Mouse (Mus musculus) limb, embryonic 15.5 days (tissue): ENCODE measurements around the gene Sema3e. TPM values are rescaled to one million over a fixed set of nuclear protein-coding genes. Genes with fewer than 3 reads are reported as not detected.

Source experiments
- ATAC-seq: fragments of 200-750 bp; cut with Nextera tagmentation; 2 replicates; pipeline ENCODE4 v1.8.0; 2017; ENCODE audit warnings: low read depth, moderate TSS enrichment; ENCODE audit not compliant: insufficient number of reproducible peaks, low FRiP score, low TSS enrichment
- H3K27ac ChIP-seq: fragments of 300-500 bp; sonication (generic); 2 replicates; pipeline ENCODE4 v1.5.1; 2015; ENCODE audit warnings: moderate library complexity, mild to moderate bottlenecking, inconsistent platforms
- H3K27me3 ChIP-seq: fragments of 300-500 bp; sonication (generic); 2 replicates; pipeline ENCODE4 v1.6.1; 2015; ENCODE audit warnings: inconsistent platforms
- H3K36me3 ChIP-seq: fragments of 300-500 bp; sonication (generic); 2 replicates; pipeline ENCODE4 v1.6.1; 2015; ENCODE audit warnings: inconsistent platforms
- H3K4me1 ChIP-seq: fragments of 300-500 bp; sonication (generic); 2 replicates; pipeline ENCODE4 v1.6.1; 2015; ENCODE audit warnings: inconsistent platforms
- H3K4me2 ChIP-seq: fragments of 300-500 bp; sonication (generic); 2 replicates; pipeline ENCODE4 v1.6.1; 2015; ENCODE audit warnings: mild to moderate bottlenecking, inconsistent platforms
- H3K4me3 ChIP-seq: fragments of 300-500 bp; sonication (generic); 2 replicates; pipeline ENCODE4 v1.5.1; 2015; ENCODE audit warnings: mild to moderate bottlenecking, inconsistent platforms
- H3K9ac ChIP-seq: fragments of 300-500 bp; sonication (generic); 2 replicates; pipeline ENCODE4 v1.6.1; 2015; ENCODE audit warnings: inconsistent platforms
- H3K9me3 ChIP-seq: fragments of 300-500 bp; sonication (generic); 2 replicates; pipeline ENCODE4 v1.6.1; 2016; ENCODE audit warnings: inconsistent platforms
- WGBS: fragments of 180-500 bp; shearing (Covaris S2); methylation state at CpG from one replicate; pipeline ENCODE4 v1.1.7; 2015; 5-methylcytosine and 5-hydroxymethylcytosine counted together
- polyA plus RNA-seq: library from polyadenylated mRNA; unstranded; fragments of >200 nt; fragmentation: Nextera tagmentation; extraction: Ambion mirVana; gene quantifications from 2 replicates; pipeline ENCODE4 v1.2.1, GENCODE M21; 2015

Sema3e gene
- polyA plus RNA-seq, 1 experiment from 2014 or later = 6.6 TPM

GRCm38 (mm10) chr5:14089875-14090608 is 65.0 kb downstream of the Sema3e start:
- Histone ChIP-seq H3K9me3 (no peaks in the 10 kb centered on the region), H3K4me1 (peaks cover 9% of the 10 kb centered on the region; the same call in 1 of the 2 replicates), H3K27me3 (no peaks in the 10 kb centered on the region), H3K36me3 (no peaks in the 10 kb centered on the region), H3K4me2 (no peak overlapping the region), H3K9ac (no peak overlapping the region), H3K4me3 (no peak overlapping the region), H3K27ac (no peak overlapping the region)
- WGBS = 36% methylated on average over 9 of the region's 9 CpGs
- no peak for ATAC-seq

GRCm38 (mm10) chr5:14090609-14090969 is 65.5 kb downstream of the Sema3e start:
- H3K27ac ChIP-seq = no peak overlapping the region
- ATAC-seq = no peak
- H3K36me3 ChIP-seq = no peaks in the 10 kb centered on the region
- whole genome bisulfite sequencing = 48% methylated on average over 4 of the region's 4 CpGs
- no peaks in the 10 kb centered on the region for H3K27me3 ChIP-seq
- no peaks in the 10 kb centered on the region for H3K9me3 ChIP-seq
- no peak overlapping the region for H3K4me2 ChIP-seq
- no peak overlapping the region for H3K4me3 ChIP-seq
- no peak overlapping the region for H3K9ac ChIP-seq
- H3K4me1 ChIP-seq = peaks cover 9% of the 10 kb centered on the region; the same call in 1 of the 2 replicates

- no peaks in the 10 kb centered on the region for H3K27me3 ChIP-seq
- H3K9me3 ChIP-seq = no peaks in the 10 kb centered on the region
- H3K4me2 ChIP-seq = peak overlapping the region; percentile 19
- no peak overlapping the region for H3K9ac ChIP-seq
- H3K27ac ChIP-seq = peak overlapping the region; percentile 23; the same call in 1 of the 2 replicates
- H3K36me3 ChIP-seq = no peaks in the 10 kb centered on the region
- H3K4me1 ChIP-seq = peaks cover 9% of the 10 kb centered on the region; the same call in 1 of the 2 replicates
- WGBS = 39% methylated on average over 14 of the region's 14 CpGs
- peak overlapping the region; percentile 3; the same call in 1 of the 2 replicates for H3K4me3 ChIP-seq
- ATAC-seq = no peak
Observed at GRCm38 (mm10) chr5:14092262-14092776, 67.2 kb downstream of the Sema3e start.

GRCm38 (mm10) chr5:14096196-14096595 is 71.1 kb downstream of the Sema3e start:
- peaks cover 7% of the 10 kb centered on the region; the same call in 1 of the 2 replicates for H3K4me1 ChIP-seq
- no peaks in the 10 kb centered on the region for H3K36me3 ChIP-seq
- no peaks in the 10 kb centered on the region for H3K27me3 ChIP-seq
- 96% methylated on average over 1 of the region's 1 CpGs for WGBS
- no peak overlapping the region for H3K9ac ChIP-seq
- H3K4me2 ChIP-seq = no peak overlapping the region
- ATAC-seq = no peak
- no peak overlapping the region for H3K4me3 ChIP-seq
- H3K9me3 ChIP-seq = no peaks in the 10 kb centered on the region
- H3K27ac ChIP-seq = no peak overlapping the region

- Histone ChIP-seq H3K9me3 (no peaks in the 10 kb centered on the region), H3K9ac (no peak overlapping the region), H3K4me1 (no peaks in the 10 kb centered on the region), H3K27ac (no peak overlapping the region), H3K27me3 (no peaks in the 10 kb centered on the region), H3K36me3 (no peaks in the 10 kb centered on the region), H3K4me2 (no peak overlapping the region), H3K4me3 (no peak overlapping the region)
- WGBS = 82% methylated on average over 3 of the region's 3 CpGs
- no peak for ATAC-seq
Observed at GRCm38 (mm10) chr5:14098677-14099076, 73.6 kb downstream of the Sema3e start.

GRCm38 (mm10) chr5:14107365-14107764 is 82.3 kb downstream of the Sema3e start:
- no peak overlapping the region for H3K9ac ChIP-seq
- no peaks in the 10 kb centered on the region for H3K9me3 ChIP-seq
- no peaks in the 10 kb centered on the region for H3K4me1 ChIP-seq
- no peak overlapping the region for H3K4me2 ChIP-seq
- no peak overlapping the region for H3K27ac ChIP-seq
- no peaks in the 10 kb centered on the region for H3K36me3 ChIP-seq
- no peak overlapping the region for H3K4me3 ChIP-seq
- WGBS = 78% methylated on average over 4 of the region's 4 CpGs
- H3K27me3 ChIP-seq = no peaks in the 10 kb centered on the region
- no peak for ATAC-seq

- no peaks in the 10 kb centered on the region for H3K4me1 ChIP-seq
- no peak overlapping the region for H3K27ac ChIP-seq
- H3K27me3 ChIP-seq = no peaks in the 10 kb centered on the region
- no peaks in the 10 kb centered on the region for H3K9me3 ChIP-seq
- no peaks in the 10 kb centered on the region for H3K36me3 ChIP-seq
- WGBS = 90% methylated on average over 4 of the region's 4 CpGs
- no peak overlapping the region for H3K4me2 ChIP-seq
- no peak overlapping the region for H3K4me3 ChIP-seq
- ATAC-seq = no peak
- no peak overlapping the region for H3K9ac ChIP-seq
Observed at GRCm38 (mm10) chr5:14109001-14109400, 83.9 kb downstream of the Sema3e start.

GRCm38 (mm10) chr5:14111401-14111800 is 86.3 kb downstream of the Sema3e start:
- H3K36me3 ChIP-seq = no peaks in the 10 kb centered on the region
- no peak for ATAC-seq
- H3K4me3 ChIP-seq = no peak overlapping the region
- 57% methylated on average over 4 of the region's 4 CpGs for WGBS
- H3K4me2 ChIP-seq = no peak overlapping the region
- no peak overlapping the region for H3K27ac ChIP-seq
- H3K27me3 ChIP-seq = no peaks in the 10 kb centered on the region
- H3K4me1 ChIP-seq = no peaks in the 10 kb centered on the region
- no peak overlapping the region for H3K9ac ChIP-seq
- no peaks in the 10 kb centered on the region for H3K9me3 ChIP-seq

- Histone ChIP-seq H3K4me3 (no peak overlapping the region), H3K27me3 (no peaks in the 10 kb centered on the region), H3K36me3 (no peaks in the 10 kb centered on the region), H3K9ac (no peak overlapping the region), H3K9me3 (no peaks in the 10 kb centered on the region), H3K27ac (no peak overlapping the region), H3K4me2 (no peak overlapping the region), H3K4me1 (no peaks in the 10 kb centered on the region)
- no peak for ATAC-seq
- WGBS = 54% methylated on average over 5 of the region's 5 CpGs
Observed at GRCm38 (mm10) chr5:14121902-14122301, 96.8 kb downstream of the Sema3e start.

GRCm38 (mm10) chr5:14126591-14126990 is 101.5 kb downstream of the Sema3e start:
- no peak overlapping the region for H3K4me3 ChIP-seq
- H3K9me3 ChIP-seq = no peaks in the 10 kb centered on the region
- H3K36me3 ChIP-seq = no peaks in the 10 kb centered on the region
- H3K4me2 ChIP-seq = no peak overlapping the region
- H3K9ac ChIP-seq = no peak overlapping the region
- no peaks in the 10 kb centered on the region for H3K4me1 ChIP-seq
- WGBS = 40% methylated on average over 1 of the region's 1 CpGs
- no peak for ATAC-seq
- no peak overlapping the region for H3K27ac ChIP-seq
- H3K27me3 ChIP-seq = no peaks in the 10 kb centered on the region

- 37% methylated on average over 8 of the region's 8 CpGs for WGBS
- ATAC-seq = no peak
- H3K27ac ChIP-seq = no peak overlapping the region
- no peaks in the 10 kb centered on the region for H3K27me3 ChIP-seq
- no peaks in the 10 kb centered on the region for H3K36me3 ChIP-seq
- H3K4me2 ChIP-seq = no peak overlapping the region
- H3K4me3 ChIP-seq = no peak overlapping the region
- no peak overlapping the region for H3K9ac ChIP-seq
- H3K4me1 ChIP-seq = no peaks in the 10 kb centered on the region
- H3K9me3 ChIP-seq = no peaks in the 10 kb centered on the region
Observed at GRCm38 (mm10) chr5:14135929-14136328, 110.9 kb downstream of the Sema3e start.

- no peak overlapping the region for H3K27ac ChIP-seq
- H3K9ac ChIP-seq = no peak overlapping the region
- 91% methylated on average over 1 of the region's 1 CpGs for whole genome bisulfite sequencing
- no peaks in the 10 kb centered on the region for H3K27me3 ChIP-seq
- no peaks in the 10 kb centered on the region for H3K36me3 ChIP-seq
- no peaks in the 10 kb centered on the region for H3K9me3 ChIP-seq
- no peak overlapping the region for H3K4me3 ChIP-seq
- no peak overlapping the region for H3K4me2 ChIP-seq
- no peak for ATAC-seq
- no peaks in the 10 kb centered on the region for H3K4me1 ChIP-seq
Observed at GRCm38 (mm10) chr5:14138725-14139124, 113.6 kb downstream of the Sema3e start.
